Mouse (Mus musculus) ES-E14 (cell line): ENCODE data around the gene Uaca.

ENCODE experiments used
- CHD2 ChIP-seq: IDR thresholded peaks from 2 replicates; pipeline ENCODE4 v1.6.1; 2014; ENCODE audit warnings: mild to moderate bottlenecking, low read depth, low read length, inconsistent platforms
- HCFC1 ChIP-seq: IDR thresholded peaks from 2 replicates; pipeline ENCODE4 v1.6.1; 2012; ENCODE audit warnings: low read length, inconsistent platforms, borderline replicate concordance; ENCODE audit not compliant: insufficient read depth
- MAFK ChIP-seq: IDR thresholded peaks from 2 replicates; pipeline ENCODE4 v1.6.1; 2014; ENCODE audit warnings: mild to moderate bottlenecking, low read depth, low read length, inconsistent platforms; ENCODE audit not compliant: insufficient read depth
- ZC3H11A ChIP-seq: IDR thresholded peaks from 2 replicates; pipeline ENCODE4 v1.6.1; 2012; ENCODE audit warnings: low read depth, mild to moderate bottlenecking, inconsistent platforms, low read length, borderline replicate concordance
- ZNF384 ChIP-seq: IDR thresholded peaks from 2 replicates; pipeline ENCODE4 v1.6.1; 2012; ENCODE audit warnings: low read depth, low read length, inconsistent platforms

GRCm38 (mm10) chr9:60794210-60794840, at the start of gene Uaca:
- TF ChIP-seq MAFK, result no peak
- TF ChIP-seq ZC3H11A, result no peak
- no peak for TF ChIP-seq ZNF384
- TF ChIP-seq CHD2, result peak; percentile 59
- TF ChIP-seq HCFC1, result no peak
